Mouse (Mus musculus) retina, postnatal 7 days (tissue): ENCODE data around the gene Btbd16.

Experiments used
- DNase-seq: peaks from one replicate; pipeline ENCODE4 v3.0.0-alpha.2; 2012; ENCODE audit warnings: low read depth, low spot score

Btbd16 gene

DNA sequence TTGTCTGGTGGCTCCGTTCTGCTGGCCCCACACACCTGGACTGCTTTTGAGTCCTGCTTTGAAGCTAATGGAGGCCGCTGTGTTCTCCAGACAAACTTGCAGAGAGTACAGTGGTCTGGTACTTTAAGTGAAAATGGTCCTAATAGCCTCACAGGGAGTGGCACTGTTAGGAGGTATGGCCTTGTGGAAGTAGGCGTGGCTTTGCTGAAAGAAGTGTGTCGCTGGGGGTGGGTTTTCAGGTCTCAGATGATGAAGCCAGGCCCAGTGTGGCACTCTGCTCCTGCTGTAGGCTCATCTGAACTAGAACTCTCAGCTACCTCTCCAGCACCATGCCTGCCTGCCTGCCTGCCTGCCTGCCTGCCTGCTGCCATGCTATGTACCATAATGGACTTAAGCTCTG is 5.7 kb upstream of the Btbd16 start:
- no peak for DNase-seq

DNA sequence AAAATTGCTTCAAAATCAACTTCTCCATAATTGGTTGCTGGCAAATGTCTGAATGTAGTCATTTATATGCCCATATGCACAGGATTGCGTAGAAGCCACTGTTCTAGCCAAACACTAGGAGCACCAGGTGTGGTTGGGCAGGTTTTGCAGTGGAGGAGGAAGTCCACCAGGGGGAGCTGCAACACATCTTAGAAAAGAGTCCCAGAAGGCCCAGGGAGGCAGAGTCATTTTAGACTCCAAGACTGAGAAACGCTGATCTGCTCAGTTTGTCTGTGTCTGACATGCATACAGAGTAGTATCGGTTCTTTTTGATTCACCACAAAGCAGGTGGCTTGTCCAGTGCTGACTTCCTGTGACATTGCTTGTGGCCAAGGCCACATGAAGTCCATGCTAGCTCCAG is 3.2 kb upstream of the Btbd16 start:
- DNase-seq, result peak; percentile 69

DNA sequence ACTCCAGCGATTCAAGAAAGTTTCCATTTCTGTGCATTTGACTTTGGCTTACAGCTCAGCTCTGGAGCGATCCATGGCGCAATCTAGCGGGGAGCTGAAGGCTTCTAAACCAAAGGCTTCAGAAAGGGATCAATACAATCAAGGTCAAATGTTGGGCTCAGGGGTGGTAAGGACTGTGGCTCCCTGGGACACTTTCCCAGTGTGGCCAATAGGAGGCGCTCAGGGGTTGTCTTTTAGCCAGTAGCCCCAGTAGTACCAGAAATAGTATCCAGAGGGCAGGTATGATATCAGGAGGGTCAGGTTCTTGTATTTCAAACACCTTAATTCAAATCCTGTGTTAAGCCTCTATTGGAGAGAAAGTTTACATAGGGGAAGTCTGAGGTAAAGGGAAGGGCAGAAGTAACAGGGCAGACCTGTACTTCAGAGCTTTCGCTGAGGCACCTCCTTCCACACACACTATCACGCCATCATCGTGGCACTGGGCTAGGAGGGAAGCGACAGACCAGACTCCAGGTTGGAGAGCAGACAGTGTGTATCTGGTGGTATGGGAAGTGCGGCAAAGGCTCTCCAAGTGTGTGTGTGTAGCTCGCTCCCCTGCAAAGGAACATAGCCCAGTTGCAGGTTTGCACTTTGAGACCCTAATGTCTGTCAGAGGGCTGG is 568 bp upstream of the Btbd16 start:
- DNase-seq, result no peak

DNA sequence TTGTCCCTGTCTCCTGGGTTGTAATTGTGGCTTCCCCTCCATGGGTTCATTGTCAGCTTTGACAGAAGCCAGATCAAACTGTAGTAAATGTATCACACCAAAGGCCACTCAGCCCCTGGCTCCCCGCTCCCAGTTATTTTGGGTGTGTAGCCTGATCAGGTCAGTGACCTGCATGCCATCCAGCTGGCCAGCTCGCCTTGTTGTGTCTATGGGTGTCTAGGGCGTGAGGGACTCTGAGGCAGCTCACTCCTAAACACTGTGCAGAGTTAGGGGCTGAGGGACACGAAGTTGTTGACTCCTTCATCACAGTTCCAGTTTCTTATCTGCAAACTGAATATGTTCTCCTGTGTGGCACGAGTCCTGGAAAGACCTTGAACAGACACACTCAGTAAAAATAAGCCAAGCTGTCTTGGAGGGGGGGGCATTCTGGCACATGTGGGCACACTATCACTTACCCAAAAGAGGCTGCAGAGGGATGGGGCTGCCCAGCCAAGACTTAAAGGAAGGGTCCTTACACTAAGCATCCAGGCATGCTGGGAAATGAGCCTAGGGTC is 7.1 kb downstream of the Btbd16 start:
- no peak for DNase-seq

DNA sequence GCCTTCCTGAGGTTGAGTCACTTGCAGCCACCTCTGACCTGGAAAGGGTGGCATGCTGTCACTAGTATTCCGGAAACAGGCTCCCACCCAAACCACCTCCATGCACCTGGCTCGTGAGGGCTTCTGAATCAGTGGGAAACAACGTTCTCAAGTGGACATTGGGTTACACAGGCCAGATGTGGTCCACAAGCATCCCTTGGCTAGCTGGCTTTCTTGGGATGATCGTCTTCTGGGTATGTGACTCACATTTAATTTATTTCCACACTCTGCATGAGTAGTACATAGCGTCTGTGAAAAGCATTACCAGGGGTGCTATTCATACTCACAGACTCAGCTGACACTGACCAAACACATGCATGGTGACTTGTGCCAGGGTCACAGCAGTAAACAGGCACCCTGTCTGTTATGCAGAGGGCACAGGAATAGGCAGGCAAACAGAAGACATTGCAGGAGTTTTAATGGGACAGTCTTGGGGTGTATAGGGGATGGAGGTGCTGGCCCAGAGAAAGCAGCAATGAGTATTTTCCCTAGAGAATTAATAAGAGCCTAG is 8.7 kb downstream of the Btbd16 start:
- no peak for DNase-seq

DNA sequence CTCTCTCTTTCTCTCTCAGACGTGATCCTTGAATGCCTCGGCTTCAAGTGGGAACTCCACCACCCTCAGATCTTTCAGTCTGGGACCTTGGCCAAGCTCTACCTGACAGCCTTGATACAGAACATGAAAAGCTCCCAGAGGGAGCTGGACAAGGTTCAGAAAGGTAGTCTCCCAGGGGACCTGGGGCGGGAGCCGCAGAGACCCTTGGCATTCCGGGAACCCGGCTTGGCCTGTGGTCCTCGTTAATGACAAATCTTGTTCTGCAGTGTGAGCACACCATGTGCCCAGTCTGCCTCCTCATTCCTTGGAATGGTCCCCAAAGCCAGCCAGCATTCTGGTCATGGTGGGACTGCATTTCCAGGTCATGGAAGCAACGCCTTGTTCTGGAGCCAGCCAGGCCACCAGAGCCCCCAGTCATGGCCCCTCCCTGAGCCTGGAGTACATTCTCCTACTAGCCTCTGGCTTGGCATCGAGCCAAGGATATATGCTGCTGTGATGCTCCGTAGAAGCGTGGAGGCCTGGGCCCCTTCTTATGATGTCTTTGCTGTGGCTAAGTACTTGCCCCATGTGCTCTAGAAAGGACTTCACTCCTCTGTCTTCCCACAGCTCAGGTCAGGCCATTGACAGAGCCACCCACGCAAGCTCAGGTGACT is 12.2 kb downstream of the Btbd16 start:
- no peak for DNase-seq

DNA sequence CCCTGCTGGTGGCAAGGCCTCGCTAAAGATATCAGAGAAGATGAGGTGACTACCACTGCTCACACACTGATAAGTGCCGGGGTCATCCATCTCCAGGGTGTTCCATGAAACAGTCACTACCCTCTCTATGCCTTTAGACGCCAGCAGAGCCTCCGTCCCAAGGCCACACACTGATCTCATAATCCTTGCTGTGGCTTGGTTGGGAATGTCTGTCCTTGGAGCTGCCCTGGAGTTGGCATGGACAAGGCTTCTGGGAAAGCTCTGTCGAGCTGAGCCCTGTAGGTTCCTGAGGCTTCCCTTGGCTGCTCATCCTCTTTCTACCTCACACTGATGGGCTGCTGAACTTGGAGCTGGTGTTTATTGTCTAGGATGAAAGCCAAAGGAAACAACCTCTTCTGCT is 12.8 kb downstream of the Btbd16 start:
- no peak for DNase-seq

DNA sequence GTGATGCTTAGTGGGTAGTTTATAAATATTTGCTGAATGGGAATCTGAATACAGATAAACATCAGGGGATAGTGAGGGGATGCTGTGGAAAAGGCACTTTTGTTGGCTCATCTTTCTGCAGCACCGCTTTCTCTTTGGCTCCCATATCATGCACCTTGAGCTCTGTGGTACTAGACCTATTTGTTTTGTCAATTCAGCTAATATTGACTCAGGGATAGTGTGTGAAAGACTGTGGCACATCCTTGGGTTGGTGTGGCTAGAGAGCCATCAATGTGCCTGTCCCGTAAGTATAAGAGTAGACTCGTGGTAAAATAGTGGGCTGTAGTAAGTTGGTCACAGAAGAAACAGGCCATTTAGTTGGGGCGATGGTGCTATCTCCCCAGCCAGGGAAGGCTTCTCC is 13.7 kb downstream of the Btbd16 start:
- no peak for DNase-seq

DNA sequence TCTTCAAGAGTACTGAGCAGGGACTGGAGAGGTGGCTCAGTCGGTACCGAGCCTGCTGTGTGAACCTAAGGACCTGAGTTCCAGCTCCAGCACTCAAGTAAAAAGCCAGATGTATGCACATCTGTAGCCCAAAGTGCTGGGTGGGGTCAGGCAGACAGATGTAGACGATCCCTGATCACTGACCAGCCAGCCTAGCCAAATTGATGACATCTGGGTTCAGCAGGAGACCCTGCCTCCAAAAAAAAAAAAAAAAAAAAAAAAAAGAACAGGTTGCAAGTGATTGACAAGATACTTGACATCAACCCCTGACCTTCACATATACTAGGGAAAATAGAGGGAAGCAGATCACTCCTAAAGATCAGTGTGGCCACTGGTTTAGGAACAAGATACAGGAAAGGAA is 15.1 kb downstream of the Btbd16 start:
- no peak for DNase-seq

DNA sequence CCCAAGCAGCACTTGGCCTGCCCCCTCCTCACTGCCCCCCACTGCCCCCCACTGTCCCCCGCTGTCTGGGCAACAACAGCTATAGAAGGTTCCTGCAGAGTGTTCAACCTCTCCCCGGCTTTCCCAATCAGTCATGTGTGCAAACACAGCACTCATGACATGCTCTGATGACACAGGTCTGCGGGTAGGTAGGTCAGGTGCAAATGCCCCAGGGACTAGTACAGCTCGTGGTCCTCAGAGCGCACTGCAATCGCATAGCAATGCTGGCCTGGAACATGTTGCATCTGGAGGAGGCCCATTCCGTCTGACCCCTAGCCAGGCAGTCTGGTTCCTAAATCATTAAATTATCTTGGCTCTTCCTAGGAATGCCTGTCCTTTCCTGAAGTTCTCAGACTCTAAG is 15.6 kb downstream of the Btbd16 start:
- no peak for DNase-seq

DNA sequence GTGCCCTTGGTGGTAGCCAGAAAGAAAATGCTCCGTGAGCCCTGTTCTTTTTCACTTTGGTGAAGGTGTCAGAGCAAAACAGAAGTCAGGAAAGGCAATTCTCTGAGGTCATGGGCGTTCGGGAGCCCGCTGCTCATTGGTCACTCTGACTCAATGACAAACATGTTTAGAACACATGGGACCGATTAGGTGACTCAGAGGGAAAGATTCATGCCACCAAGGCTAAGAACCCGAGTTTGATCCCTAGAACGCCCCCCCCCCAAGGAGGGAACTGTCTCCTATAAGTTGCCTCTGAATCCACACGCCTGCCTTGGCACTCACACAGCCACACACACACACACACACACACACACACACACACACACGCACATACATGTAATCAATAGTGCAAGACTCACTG is 19.8 kb downstream of the Btbd16 start:
- DNase-seq, result no peak

DNA sequence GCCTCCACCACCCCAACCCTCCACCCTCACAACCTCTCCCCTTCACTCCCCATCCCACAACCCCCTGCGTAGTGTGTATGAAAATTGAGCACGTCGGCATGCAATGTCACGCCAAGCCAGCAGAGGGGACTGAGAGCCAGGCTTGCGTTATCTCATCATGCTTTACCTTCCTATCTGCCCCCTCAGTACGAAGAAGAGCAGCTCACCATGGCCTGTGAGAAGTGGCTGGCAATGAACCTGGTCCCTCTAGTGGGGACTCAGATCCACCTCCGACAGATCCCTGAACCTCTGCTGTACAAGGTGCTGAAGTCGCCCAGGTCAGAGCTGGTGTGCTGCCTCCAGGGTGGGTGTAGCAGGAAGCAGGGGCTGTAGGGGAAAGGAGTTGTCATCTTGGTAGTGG is 22.9 kb downstream of the Btbd16 start:
- DNase-seq, result no peak

DNA sequence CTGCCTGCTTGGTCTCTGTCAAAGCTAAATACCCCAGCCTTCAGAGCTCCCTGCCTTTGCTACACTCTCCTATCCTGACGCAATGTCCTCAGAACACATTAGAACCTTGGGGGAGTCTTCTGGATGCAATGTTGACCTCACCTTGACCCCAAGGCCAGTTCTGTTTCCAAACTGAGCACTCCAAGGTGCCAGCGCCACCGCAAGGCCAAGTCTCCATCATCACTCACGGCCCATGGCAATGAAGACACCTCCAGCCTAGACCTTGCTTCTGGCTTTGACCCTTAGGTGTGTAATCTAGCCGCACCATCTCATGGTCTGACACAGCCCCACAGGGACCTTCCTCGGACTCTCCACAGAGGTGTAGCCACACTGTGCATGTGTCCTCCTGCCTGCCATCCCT is 23.7 kb downstream of the Btbd16 start:
- DNase-seq, result no peak

DNA sequence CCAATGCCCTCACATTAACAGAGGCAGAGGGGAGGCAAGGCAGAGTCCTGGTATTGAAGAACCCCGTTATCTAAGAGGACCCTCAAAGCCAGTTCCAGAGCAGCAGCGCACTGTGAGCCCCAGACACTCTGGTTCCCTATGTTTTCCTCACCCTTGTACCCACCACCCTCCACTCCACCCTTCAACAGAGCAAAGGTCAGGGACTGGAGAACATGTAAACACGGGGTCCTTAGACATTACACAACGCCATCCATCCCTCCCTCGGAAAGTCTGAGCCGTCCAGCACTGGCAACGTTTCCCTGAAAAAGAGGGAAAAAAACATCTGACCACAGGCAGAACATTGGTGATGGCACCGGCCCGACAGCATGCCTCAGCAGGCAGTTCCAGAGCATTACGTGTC is 25.5 kb downstream of the Btbd16 start:
- DNase-seq, result no peak

DNA sequence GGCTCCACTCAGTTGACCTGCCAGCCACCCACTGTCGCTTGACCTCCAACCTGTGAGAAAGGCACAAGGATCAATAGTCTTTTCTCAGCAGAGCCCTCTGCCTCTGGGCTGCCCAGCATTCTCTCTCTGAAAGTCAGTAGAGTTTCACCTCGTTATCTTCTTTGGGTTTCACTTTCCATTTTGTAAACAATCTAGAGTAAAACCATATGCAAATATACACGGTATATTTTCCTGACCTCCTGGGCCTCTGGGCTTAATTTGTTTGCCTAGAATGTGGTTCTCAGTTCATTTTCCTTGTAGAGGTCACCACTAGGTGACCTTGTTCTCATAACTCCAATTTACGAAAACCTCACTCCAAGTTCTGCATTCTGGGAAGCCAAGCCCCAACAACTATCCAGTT is 26.8 kb downstream of the Btbd16 start:
- no peak for DNase-seq

DNA sequence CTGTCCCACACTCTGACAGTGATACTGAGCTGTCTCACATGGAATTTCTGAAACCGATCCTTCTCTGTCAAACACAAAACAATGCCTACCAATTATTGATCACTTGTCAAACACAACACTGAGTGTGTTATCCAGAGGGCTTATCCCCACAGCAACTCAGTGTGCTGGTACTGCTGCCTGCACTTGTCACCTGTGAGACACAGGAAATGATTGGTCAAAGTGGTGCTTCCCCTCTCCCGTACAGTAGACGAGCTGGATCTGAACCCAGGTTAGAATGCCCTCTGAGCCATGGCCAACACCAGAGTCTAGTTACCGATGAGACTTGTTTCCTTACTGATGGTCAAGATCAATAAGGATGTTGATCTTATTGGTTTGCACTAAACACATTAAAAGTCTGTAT is 27.9 kb downstream of the Btbd16 start:
- no peak for DNase-seq

DNA sequence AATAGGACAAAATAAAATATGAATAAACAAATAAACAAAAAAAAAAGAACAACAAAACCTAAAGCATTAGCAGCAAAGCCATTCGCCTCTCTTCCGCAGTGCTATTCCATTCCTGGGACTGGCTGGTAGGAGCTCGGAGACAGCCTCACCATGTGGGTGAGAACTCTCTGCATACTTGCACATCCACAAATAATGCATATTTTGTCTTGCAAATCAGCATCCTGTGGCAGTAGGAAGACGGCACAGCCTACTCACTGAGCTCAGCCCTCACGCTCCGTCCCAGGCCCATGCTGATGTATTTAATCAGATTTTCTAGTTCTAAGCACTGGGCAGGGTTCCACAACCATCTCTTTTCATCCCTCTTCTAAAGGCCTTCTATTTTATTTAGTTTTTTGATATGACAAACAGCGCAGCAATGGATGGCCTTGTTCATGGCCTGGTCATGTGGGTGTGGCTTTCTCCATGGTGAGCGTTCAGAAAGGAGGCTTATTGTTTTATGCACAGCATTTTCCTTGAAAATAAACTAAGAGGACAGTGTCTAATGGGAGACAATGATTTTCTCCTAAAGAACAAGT is 29.5 kb downstream of the Btbd16 start:
- no peak for DNase-seq

DNA sequence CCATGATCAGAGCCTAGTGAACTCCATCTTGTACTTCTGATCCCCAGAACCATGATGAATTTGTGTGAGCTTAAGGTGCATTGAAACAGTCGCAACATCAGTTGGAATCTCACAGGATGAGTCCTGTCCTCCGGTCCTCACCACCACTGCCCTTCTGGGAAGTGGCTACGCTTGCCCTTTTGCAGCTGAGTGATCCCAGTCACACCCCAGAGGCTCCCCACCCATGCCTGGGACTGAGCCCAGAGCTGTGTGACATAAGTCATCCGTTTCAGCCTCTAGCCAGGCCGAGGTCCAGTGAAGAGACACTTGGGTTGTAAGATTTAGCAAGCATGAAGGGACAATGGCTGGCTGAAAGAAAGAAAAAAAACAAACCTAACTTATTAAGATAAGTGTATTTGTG is 31.1 kb downstream of the Btbd16 start:
- DNase-seq, result no peak

DNA sequence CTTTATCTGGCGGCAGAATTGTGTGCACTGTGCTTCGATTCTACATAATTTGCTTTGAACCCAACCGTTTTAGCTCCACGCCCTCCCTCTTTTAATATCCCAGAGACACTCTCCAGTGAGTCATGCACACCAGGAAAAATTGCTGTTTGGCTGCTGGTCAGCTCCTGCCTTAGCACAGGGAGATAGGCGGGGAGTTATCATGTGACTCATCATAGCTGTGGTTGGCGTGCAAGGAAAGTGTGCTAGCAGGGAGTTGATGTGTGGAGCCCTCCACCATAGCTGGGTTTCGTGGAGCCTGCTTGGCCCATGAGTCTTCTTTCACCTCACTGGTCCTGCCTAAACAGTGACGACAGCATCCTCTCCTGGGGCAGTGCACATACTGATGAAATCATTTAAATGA is 33.9 kb downstream of the Btbd16 start:
- no peak for DNase-seq

DNA sequence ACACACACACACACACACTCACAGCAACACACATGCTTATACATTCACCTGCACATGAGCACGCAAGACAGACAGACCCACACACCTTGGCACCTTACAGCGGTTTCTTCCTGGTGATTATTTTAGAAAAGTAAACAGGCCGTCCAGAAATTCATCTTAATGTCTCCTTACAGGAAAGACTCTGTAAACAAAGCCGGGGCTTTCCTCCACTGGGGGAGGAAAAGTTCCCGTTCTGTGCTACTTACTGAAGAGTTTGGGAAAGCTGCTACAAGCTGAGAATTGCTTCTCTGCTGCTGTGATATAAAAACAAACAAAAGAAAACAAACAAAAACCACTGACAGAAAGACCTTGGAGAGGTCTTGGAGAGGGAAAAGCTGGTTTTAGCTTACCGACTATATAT is 34.8 kb downstream of the Btbd16 start:
- no peak for DNase-seq

DNA sequence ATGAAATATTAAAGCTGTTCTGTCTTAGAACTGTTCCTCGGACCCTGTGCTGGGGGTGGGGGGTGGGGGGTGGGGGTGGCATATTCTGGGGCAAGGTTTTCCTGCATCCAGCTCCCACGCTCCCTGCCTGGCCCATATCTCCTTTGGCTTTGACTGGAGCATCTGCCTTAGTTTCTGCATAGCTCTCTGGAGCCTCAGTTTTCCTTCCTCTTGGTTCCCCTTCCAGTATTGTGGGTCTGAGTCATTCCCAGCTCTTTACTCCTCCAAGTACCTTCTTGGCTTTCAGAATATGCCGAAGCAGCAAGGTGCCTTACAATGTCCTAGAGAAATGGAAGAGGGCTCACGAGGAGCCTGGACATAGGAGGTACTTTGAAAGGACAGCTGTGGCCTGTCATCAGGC is 36.4 kb downstream of the Btbd16 start:
- DNase-seq, result no peak

DNA sequence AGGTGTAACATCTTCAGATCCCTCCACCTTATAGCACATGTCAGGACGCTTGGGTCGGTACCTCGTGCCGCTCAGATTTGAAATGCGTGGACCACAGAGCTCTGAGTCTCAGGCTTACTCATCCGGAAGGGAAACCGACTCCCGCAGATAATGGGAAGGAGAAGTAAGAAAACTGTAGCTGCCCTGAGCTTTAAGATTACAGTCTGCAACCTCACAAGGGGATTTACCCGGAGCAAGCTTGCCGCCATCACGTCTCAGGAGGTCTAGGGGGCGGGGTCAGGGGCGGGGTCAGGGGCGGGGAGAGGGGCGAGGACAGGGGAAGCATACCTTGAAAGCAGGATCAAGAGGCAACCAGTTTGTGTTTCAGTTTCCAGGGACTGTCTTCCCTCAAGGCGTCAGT is 38.5 kb downstream of the Btbd16 start:
- DNase-seq, result no peak

DNA sequence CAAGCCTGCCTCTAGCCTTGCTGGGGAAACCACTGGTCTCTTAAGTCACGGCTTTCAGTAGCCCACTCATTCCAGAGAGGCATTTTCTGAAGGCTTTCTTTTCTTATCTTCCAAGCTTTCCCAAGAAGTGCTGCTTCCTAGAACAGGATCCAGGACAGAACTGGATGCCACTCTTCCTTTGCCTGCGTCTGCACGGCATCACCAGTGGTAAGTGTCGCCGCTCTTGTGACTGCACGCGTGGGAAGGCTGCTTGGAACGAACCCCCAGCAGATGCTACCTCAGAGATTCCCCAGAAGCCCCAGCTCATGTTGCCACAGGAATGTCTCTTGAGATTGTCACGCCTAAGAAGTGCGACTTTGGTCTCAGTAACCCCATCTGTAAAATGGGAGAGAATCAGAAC is 41.7 kb downstream of the Btbd16 start:
- DNase-seq, result no peak
